Mouse (Mus musculus) large intestine, adult 2 months (tissue): ENCODE data around the gene Iqcc. TPM values are rescaled to one million over a fixed set of nuclear protein-coding genes. Genes with fewer than 3 reads are reported as not detected.

Source experiments
- DNase-seq: peaks from one replicate; pipeline ENCODE4 v3.0.0-alpha.2; 2012; ENCODE audit warnings: low read depth, low spot score
- WGBS: fragments of 180-500 bp; shearing (Covaris S2); methylation state at CpG from one replicate; pipeline ENCODE4 v1.1.7; 2018; 5-methylcytosine and 5-hydroxymethylcytosine counted together
- polyA plus RNA-seq: library from polyadenylated mRNA; depleted of rRNA; stranded (reverse); fragments of >200 nt; gene quantifications from 2 replicates; pipeline ENCODE4 v1.2.3, GENCODE M21; 2012; rRNA removed

Iqcc gene
- polyA plus RNA-seq: 19.2 and 21.1 TPM in 2 replicates

DNA sequence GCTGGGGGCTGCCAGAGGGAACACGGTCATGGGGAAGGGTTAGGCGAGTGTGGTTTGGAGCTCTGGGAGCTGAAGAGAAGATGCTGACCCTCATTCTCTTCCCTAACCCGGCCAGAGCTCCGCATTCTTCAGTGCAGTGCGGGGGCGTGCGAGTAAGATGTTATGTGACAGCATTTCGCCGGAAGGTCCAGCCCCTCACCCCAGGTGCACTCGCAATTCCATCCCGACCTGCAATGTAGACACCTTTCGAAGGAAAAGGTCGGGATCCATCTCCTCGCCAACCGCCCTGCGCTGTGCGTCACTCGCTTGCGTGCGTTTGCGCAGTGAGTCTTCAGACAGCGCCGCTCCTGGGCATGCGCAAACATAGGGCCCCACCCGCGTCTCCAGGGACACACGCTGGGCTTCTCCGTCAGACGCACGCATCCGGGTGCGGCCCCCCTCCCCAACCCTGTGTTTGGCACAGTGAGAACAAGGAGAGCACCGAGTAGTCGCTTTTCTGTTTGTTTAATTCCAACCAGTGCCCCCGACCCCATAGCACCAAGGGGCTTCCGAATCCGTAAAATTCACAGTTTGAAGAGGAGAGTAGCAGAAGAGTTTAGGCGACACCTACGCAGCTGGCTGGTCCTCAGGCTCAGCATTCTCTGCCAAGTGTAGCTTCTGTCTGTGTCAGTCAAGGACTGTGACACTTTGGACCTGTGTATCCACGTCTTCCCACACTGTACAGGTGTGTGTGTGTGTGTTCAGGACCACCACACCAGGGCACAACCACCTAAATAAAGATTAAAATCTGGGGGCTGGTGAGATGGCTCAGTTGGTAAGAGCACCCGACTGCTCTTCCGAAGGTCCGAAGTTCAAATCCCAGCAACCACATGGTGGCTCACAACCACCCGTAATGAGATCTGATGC lies at the start of gene Iqcc:
Gene Iqcc, minus strand, starts transcription at position 314 of the 906 bp plus-strand sequence.
- no peak for DNase-seq
- WGBS: 3% methylated on average over 44 of the region's 44 CpGs

DNA sequence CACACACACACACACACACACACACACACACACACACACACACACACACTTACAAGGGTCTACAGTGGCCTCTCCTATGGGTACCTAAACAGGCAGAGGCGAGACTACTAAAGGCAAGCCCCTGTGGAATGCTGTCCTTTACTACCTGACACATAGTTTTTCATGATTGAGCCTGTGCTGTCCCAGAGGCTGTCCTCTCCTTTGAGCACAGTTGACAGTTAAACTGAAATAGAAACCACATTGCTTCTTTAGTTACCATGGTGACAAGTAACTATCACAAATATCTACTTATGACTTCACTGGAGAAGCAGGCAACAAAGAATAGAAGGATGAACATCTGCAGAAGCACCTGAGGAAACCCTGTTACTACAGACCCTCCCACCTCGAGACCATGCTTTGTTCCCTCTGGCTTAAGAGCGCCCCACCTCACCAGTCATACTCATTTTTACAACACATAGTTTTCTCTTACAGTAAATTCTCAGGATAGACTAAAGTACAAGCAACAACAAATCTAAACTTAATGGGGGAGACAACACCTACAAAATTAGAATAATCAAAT lies 43.4 kb upstream of the Iqcc start:
- no peak for DNase-seq
- 48% methylated on average over 3 of the region's 3 CpGs for WGBS

- 42% methylated on average over 3 of the region's 3 CpGs for WGBS
Measured at GRCm38 (mm10) chr4:129661584-129661983, 42.7 kb upstream of the Iqcc start.

DNA sequence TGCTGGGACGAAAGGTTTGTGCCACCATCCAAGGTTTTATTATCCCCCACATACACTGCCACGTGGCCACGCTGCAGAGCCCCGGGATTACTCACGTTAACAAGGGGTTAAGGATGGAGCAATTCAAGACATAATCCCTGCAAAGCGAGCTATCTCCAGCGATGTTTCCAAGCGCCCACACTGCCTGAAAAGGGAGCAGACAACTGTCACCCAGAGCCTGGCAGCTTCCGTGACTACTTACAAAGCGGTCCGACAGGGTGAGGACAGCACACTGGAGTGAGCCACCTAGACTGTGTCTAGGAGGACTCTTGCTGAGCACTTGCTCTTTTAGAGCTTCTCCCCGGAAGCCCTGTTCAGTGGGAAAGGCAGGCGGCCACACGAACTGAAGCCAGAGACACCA lies 35.9 kb upstream of the Iqcc start:
- WGBS: 90% methylated on average over 14 of the region's 14 CpGs
- no peak for DNase-seq

More at GRCm38 (mm10) chr4:129661584-129661983, 42.7 kb upstream of the Iqcc start:
- no peak for DNase-seq

DNA sequence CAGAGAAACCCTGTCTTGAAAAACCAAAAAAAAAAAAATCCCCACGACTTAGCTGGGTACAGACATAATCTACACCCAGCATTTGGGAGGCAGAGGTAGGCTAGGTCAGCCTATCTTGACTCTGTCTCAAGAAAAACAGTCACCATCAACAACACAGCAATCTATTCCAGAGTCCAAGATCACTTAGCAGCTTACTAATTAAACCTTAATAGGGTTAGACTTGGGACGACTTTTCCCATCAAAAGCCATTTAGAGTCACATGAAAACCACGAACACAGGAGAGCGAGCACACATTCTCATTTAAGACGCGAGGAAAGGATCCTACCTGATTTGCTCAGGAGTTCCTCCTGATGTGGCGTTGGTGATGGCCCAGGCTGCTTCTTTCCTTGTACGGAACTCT lies 31.5 kb upstream of the Iqcc start:
- 92% methylated on average over 8 of the region's 8 CpGs for WGBS
- no peak for DNase-seq

- 78% methylated on average over 1 of the region's 1 CpGs for WGBS
- no peak for DNase-seq
Measured at GRCm38 (mm10) chr4:129648656-129649055, 29.8 kb upstream of the Iqcc start.

- 89% methylated on average over 6 of the region's 6 CpGs for WGBS
Measured at GRCm38 (mm10) chr4:129645204-129645603, 26.3 kb upstream of the Iqcc start.

GRCm38 (mm10) chr4:129641756-129642155 lies 22.9 kb upstream of the Iqcc start:
- no peak for DNase-seq
- WGBS: 12% methylated on average over 5 of the region's 5 CpGs

More at GRCm38 (mm10) chr4:129645204-129645603, 26.3 kb upstream of the Iqcc start:
- DNase-seq: no peak

DNA sequence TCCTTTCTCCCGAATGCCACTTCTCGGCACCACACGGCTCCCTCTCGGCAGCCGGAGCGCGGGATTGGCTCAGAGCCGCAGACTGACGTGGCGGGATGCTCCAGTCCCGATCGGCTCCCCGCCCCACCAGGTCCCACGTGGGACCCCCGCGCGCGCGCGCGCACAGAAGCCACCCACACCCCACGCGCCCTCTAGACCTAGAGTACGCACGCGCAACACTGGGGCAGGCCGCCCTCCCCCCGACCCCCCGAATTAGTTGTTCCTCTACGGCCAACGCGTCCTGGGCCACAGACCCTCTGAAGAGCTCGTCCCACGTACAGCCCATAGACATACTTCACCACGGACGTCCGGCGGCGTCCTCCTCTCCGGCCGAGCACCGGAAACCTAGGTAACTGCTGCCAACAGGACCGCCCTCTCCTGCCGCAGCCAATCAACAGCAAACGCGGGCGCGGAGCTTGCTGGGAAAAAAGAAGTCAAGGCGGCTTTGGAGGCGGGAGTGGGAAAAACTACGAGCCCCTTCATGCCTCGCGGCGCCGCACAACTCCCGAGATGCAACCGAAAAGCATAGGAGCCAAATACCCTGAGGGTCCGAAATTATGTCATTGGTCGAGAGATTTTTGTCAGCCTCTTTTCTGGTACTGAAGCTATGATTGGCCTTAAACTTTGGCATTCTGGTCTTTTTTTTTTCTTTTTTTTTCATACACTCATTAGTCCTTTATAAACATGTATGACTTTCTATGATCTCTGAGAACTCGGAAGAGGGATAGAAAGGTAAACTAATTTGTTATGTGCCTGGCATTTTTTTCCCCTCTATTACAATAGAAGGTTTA lies 22.0 kb upstream of the Iqcc start, which contains the start of gene Txlna:
Gene Txlna, minus strand, starts transcription at position 428 of the 830 bp plus-strand sequence.
- no peak for DNase-seq
- WGBS: under 1% methylated on average over 60 of the region's 60 CpGs

GRCm38 (mm10) chr4:129640101-129640637 lies 21.3 kb upstream of the Iqcc start:
- 0% methylated on average over 17 of the region's 17 CpGs for WGBS
- DNase-seq: no peak

DNA sequence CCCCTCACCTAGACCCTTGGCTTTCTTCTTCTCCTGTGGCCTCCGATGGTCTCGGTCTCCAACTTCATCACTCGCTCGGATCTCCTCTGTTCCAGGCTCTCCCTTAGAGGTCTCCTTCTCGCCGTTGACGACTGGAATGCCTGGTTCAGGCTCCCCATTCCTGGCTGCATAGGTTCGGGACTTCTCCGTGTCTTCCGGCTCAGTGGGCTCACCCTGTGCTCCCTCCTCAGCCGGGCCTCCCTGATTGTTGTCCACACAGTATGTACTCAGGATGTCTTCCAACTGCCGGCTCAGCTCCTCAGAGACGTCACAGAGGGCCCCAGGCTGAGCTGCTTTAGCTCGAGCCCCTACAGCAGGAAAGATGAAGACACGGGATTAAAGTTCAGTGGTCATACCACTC lies 20.3 kb upstream of the Iqcc start:
- DNase-seq: no peak
- WGBS: 82% methylated on average over 15 of the region's 15 CpGs

GRCm38 (mm10) chr4:129633852-129634251 lies 15.0 kb upstream of the Iqcc start:
- no peak for DNase-seq
- WGBS: 76% methylated on average over 6 of the region's 6 CpGs

GRCm38 (mm10) chr4:129631867-129632266 lies 13.0 kb upstream of the Iqcc start:
- WGBS: 89% methylated on average over 12 of the region's 12 CpGs
- DNase-seq: no peak

GRCm38 (mm10) chr4:129630944-129631343 lies 12.0 kb upstream of the Iqcc start:
- no peak for DNase-seq
- 49% methylated on average over 4 of the region's 4 CpGs for WGBS

- DNase-seq: no peak
- WGBS: 82% methylated on average over 6 of the region's 6 CpGs
Measured at GRCm38 (mm10) chr4:129626035-129626434, 7.1 kb upstream of the Iqcc start.

DNA sequence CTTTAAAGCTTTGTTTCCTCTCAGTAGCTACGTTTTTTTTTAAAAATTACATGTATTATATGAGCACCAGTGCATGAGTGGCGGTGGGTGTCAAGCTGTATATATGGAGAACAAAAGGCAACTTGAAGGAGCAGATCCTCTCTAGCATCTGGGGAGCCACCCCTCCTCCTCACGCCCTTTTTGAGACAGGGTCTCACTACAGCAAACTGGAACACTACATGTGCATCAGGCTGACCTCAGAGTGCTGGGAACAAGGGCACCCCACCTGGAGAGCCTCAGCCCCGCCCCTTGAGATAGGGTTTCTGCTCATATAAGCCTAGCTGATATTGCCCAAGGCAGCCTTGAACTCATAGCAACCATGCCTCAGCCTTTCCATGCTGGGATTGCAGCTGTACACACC lies 6.6 kb upstream of the Iqcc start:
- DNase-seq: no peak
- 61% methylated on average over 4 of the region's 4 CpGs for WGBS

GRCm38 (mm10) chr4:129625029-129625370 lies 6.1 kb upstream of the Iqcc start:
- 3% methylated on average over 6 of the region's 6 CpGs for WGBS
- DNase-seq: no peak

GRCm38 (mm10) chr4:129624281-129625028 lies 5.6 kb upstream of the Iqcc start:
- DNase-seq: no peak
- 3% methylated on average over 18 of the region's 18 CpGs for WGBS

DNA sequence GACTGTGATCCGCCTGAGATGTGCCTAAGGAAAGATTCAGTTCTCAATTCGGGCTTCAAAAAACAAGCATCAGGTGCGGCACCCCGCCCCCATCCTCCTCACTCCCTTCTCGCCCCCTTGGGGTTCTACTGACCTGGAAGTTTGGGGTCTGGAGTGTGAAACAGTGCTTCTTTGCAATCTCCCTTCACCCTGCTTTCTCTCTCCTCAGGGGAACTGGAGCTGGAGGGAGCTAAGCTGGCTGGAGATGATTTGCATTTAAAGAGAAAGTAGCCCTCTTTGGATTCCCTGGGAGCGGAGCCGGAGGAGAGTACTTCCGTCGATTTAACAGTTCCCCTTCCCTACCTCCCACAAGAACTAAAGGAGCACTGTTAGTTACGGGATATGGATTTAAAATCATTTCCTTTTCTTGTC lies 4.8 kb upstream of the Iqcc start, which contains the start of gene Ccdc28b:
Gene Ccdc28b, minus strand, starts transcription at position 267 of the 411 bp plus-strand sequence.
- no peak for DNase-seq
- WGBS: under 1% methylated on average over 10 of the region's 10 CpGs
